Mouse (Mus musculus): Measurements from ENCODE around the gene Arhgap31.

GRCm38 (mm10) chr16:38636682-38637081 lies 76.4 kb downstream of the Arhgap31 start:
- TF ChIP-seq CTCF (IDR thresholded peaks at IDR 0.05; ENCODE audit: low read depth) (no peak), EP300 (IDR thresholded peaks at IDR 0.05; ENCODE audit: low read depth) (no peak)

Measured in liver, postnatal 0 days (tissue).